Mouse (Mus musculus) forebrain, embryonic 15.5 days (tissue): ENCODE results near the gene Gpank1. TPM values are rescaled to one million over a fixed set of nuclear protein-coding genes. Genes with fewer than 3 reads are reported as not detected.

ENCODE experiments used
- ATAC-seq: fragments of 200-750 bp; cut with Nextera tagmentation; replicated peaks from 2 replicates; pipeline ENCODE4 v1.8.0; 2017; ENCODE audit warnings: mild to moderate bottlenecking, moderate TSS enrichment, moderate library complexity
- H3K27ac ChIP-seq: fragments of 300-500 bp; sonication (generic); replicated peaks from 2 replicates; pipeline ENCODE4 v1.5.1; 2015; ENCODE audit warnings: mild to moderate bottlenecking, inconsistent platforms
- H3K27me3 ChIP-seq: fragments of 300-500 bp; sonication (generic); 2 replicates; pipeline ENCODE4 v1.6.1; 2015; ENCODE audit warnings: inconsistent platforms
- H3K36me3 ChIP-seq: fragments of 300-500 bp; sonication (generic); 2 replicates; pipeline ENCODE4 v1.6.1; 2015; ENCODE audit warnings: mild to moderate bottlenecking, inconsistent platforms
- H3K4me1 ChIP-seq: fragments of 300-500 bp; sonication (generic); 2 replicates; pipeline ENCODE4 v1.6.1; 2015; ENCODE audit warnings: inconsistent platforms
- H3K4me2 ChIP-seq: fragments of 300-500 bp; sonication (generic); replicated peaks from 2 replicates; pipeline ENCODE4 v1.6.1; 2015; ENCODE audit warnings: mild to moderate bottlenecking, inconsistent platforms
- H3K4me3 ChIP-seq: fragments of 300-500 bp; sonication (generic); 2 replicates; pipeline ENCODE4 v1.5.1; 2015; ENCODE audit warnings: mild to moderate bottlenecking, inconsistent platforms
- H3K9ac ChIP-seq: fragments of 300-500 bp; sonication (generic); replicated peaks from 2 replicates; pipeline ENCODE4 v1.6.1; 2015; ENCODE audit warnings: mild to moderate bottlenecking, inconsistent platforms
- H3K9me3 ChIP-seq: fragments of 300-500 bp; sonication (generic); 2 replicates; pipeline ENCODE4 v1.6.1; 2016; ENCODE audit warnings: inconsistent platforms
- WGBS: fragments of 180-500 bp; shearing (Covaris S2); methylation state at CpG from one replicate; pipeline ENCODE4 v1.1.7; 2015; ENCODE audit warnings: mixed read lengths; 5-methylcytosine and 5-hydroxymethylcytosine counted together
- polyA plus RNA-seq: library from polyadenylated mRNA; unstranded; fragments of >200 nt; fragmentation: Nextera tagmentation; extraction: Ambion mirVana; gene quantifications from 2 replicates; pipeline ENCODE4 v1.2.1, GENCODE M21; 2015

Gpank1 gene
- polyA plus RNA-seq, 1 experiment from 2014 or later: 29.3 TPM

DNA sequence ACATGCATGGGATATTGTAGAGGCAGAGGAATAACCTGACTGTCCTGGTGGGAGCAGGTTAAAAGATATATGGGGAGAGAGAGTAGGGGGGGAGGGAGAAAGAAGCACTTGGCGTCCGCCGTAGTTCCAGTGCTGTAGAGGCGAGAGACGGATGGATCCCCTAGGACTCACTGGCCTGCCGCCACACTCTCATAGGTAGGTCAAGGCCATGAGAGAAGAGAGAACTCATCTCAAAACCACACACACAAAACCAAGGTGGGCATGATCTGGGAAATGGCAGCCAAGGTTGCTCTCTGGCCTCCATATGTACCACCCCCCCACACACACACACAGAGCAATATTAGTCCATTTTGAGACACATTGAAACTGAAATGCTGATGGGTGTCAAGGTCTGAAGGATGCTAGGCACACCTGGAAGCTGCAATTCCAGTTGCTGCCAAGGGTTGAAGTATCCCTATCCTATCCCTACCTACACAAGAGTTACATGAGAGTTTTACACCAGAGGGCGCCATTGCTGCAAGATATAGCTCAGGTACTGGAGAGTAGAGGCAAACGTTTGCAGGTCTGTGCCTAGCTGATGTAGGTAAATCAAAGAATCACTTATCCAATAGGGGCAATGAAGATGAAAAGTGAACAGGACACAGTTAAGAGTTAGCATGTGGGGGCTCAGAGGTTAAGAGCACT, 45.2 kb downstream of the Gpank1 start:
- Histone ChIP-seq H3K9ac (peak overlapping the region; percentile 57; the same call in 1 of the 2 replicates), H3K4me3 (peak overlapping the region; percentile 96), H3K36me3 (peaks cover 5% of the 10 kb centered on the region), H3K4me1 (peaks cover 31% of the 10 kb centered on the region), H3K9me3 (no peaks in the 10 kb centered on the region), H3K27me3 (no peaks in the 10 kb centered on the region), H3K4me2 (peak overlapping the region; percentile 95), H3K27ac (peak overlapping the region; percentile 99)
- ATAC-seq: no peak
- WGBS: 74% methylated on average over 8 of the region's 8 CpGs

- ATAC-seq: no peak
- WGBS: 89% methylated on average over 7 of the region's 7 CpGs
Observed at GRCm38 (mm10) chr17:35167794-35168193, 46.5 kb downstream of the Gpank1 start.

DNA sequence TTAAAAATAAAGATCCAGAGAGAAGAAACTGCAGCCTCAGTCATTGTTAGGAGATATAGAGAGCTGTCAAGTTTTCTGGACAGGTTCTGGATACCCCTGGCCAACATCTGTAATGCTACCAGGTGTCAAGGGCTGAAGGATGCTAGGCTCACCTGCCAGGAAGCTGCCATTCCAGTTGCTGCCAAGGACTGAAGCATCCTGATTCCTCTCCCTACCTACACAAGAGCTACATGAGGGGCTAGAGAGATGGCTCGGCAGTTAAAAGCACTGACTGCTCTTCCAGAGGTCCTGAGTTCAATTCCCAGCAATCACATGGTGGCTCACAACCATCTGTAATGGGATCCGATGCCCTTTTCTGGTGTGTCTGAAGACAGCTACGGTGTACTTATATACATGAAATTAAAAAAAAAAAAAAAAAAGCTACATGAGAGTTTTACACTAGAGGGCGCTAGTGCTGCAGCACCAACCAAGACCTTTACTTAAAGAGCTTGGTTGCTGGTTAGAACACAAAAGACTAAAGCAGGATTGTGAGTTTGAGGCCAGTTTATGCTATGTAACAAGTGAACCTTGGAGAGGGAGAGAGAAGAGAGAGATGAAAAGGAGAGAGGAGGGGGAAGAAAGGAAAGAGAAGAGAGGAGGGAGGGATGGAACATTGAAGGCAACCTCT, 47.4 kb downstream of the Gpank1 start:
- H3K27ac ChIP-seq: peak overlapping the region; percentile 64
- no peak overlapping the region for H3K4me3 ChIP-seq
- H3K9me3 ChIP-seq: no peaks in the 10 kb centered on the region
- no peaks in the 10 kb centered on the region for H3K36me3 ChIP-seq
- H3K27me3 ChIP-seq: no peaks in the 10 kb centered on the region
- H3K9ac ChIP-seq: no peak overlapping the region
- no peak for ATAC-seq
- 20% methylated on average over 4 of the region's 4 CpGs for WGBS
- peaks cover 10% of the 10 kb centered on the region for H3K4me1 ChIP-seq
- no peak overlapping the region for H3K4me2 ChIP-seq

More at GRCm38 (mm10) chr17:35167794-35168193, 46.5 kb downstream of the Gpank1 start:
- Histone ChIP-seq H3K9ac (no peak overlapping the region), H3K27ac (no peak overlapping the region), H3K4me2 (no peak overlapping the region), H3K36me3 (no peaks in the 10 kb centered on the region), H3K4me3 (no peak overlapping the region), H3K4me1 (peaks cover 18% of the 10 kb centered on the region), H3K27me3 (no peaks in the 10 kb centered on the region), H3K9me3 (no peaks in the 10 kb centered on the region)

GRCm38 (mm10) chr17:35172445-35173234, 51.4 kb downstream of the Gpank1 start:
- Histone ChIP-seq H3K4me3 (no peak overlapping the region), H3K27me3 (no peaks in the 10 kb centered on the region), H3K4me1 (no peaks in the 10 kb centered on the region), H3K27ac (no peak overlapping the region), H3K9ac (no peak overlapping the region), H3K9me3 (no peaks in the 10 kb centered on the region), H3K4me2 (no peak overlapping the region), H3K36me3 (no peaks in the 10 kb centered on the region)
- ATAC-seq: no peak
- 69% methylated on average over 11 of the region's 11 CpGs for WGBS

- H3K4me3 ChIP-seq: no peak overlapping the region
- no peaks in the 10 kb centered on the region for H3K27me3 ChIP-seq
- H3K4me2 ChIP-seq: no peak overlapping the region
- no peak for ATAC-seq
- H3K36me3 ChIP-seq: no peaks in the 10 kb centered on the region
- H3K9me3 ChIP-seq: no peaks in the 10 kb centered on the region
- H3K4me1 ChIP-seq: no peaks in the 10 kb centered on the region
- H3K27ac ChIP-seq: no peak overlapping the region
- 69% methylated on average over 3 of the region's 3 CpGs for WGBS
- no peak overlapping the region for H3K9ac ChIP-seq
Observed at GRCm38 (mm10) chr17:35173329-35173728, 52.1 kb downstream of the Gpank1 start.

Other genes with a start within 250 kb of the Gpank1 start
- 9.5 and 9.9 TPM in 2 replicates for gene Zbtb12, start 242.0 kb upstream of the Gpank1 start, polyA plus RNA-seq
- gene Gm20547, start 239.4 kb upstream of the Gpank1 start, polyA plus RNA-seq: 0.17 TPM in 1 of 2 replicates, not detected in the other
- 0.77 and 1.5 TPM in 2 replicates for gene C2, start 223.2 kb upstream of the Gpank1 start, polyA plus RNA-seq
- 108 and 111 TPM in 2 replicates for gene Ehmt2, start 223.0 kb upstream of the Gpank1 start, polyA plus RNA-seq
- not detected in 2 replicates for gene Slc44a4, start 207.0 kb upstream of the Gpank1 start, polyA plus RNA-seq
- gene Neu1, start 190.2 kb upstream of the Gpank1 start, polyA plus RNA-seq: 27.9 and 31.0 TPM in 2 replicates
- 0.10 and 0.17 TPM in 2 replicates for gene Hspa1b, start 162.2 kb upstream of the Gpank1 start, polyA plus RNA-seq
- gene Gm20481, start 151.5 kb upstream of the Gpank1 start, polyA plus RNA-seq: not detected in 2 replicates
- gene Hspa1a, start 149.3 kb upstream of the Gpank1 start, polyA plus RNA-seq: 3.6 and 3.7 TPM in 2 replicates
- 1.5 TPM in 2 replicates for gene Hspa1l, start 148.8 kb upstream of the Gpank1 start, polyA plus RNA-seq
- gene Lsm2, start 139.6 kb upstream of the Gpank1 start, polyA plus RNA-seq: 132 and 149 TPM in 2 replicates
- 82.9 and 88.6 TPM in 2 replicates for gene Vars, start 120.5 kb upstream of the Gpank1 start, polyA plus RNA-seq
- gene Vwa7, start 104.9 kb upstream of the Gpank1 start, polyA plus RNA-seq: 0.14 and 0.28 TPM in 2 replicates
- 5.8 and 5.9 TPM in 2 replicates for gene Sapcd1, start 93.4 kb upstream of the Gpank1 start, polyA plus RNA-seq
- gene Msh5, start 74.7 kb upstream of the Gpank1 start, polyA plus RNA-seq: 2.8 and 3.2 TPM in 2 replicates
- gene Clic1, start 71.5 kb upstream of the Gpank1 start, polyA plus RNA-seq: 98.4 and 100 TPM in 2 replicates
- gene Ddah2, start 62.4 kb upstream of the Gpank1 start, polyA plus RNA-seq: 540 and 556 TPM in 2 replicates
- gene Ly6g6c, start 56.1 kb upstream of the Gpank1 start, polyA plus RNA-seq: not detected in 2 replicates
- gene Mpig6b, start 55.3 kb upstream of the Gpank1 start, polyA plus RNA-seq: 0.15 and 0.17 TPM in 2 replicates
- 10.0 and 11.9 TPM in 2 replicates for gene Ly6g6e, start 44.6 kb upstream of the Gpank1 start, polyA plus RNA-seq
- 0.46 and 0.47 TPM in 2 replicates for gene Ly6g6d, start 43.4 kb upstream of the Gpank1 start, polyA plus RNA-seq
- 0.32 TPM in 1 of 2 replicates, not detected in the other for gene Ly6g6f, start 35.8 kb upstream of the Gpank1 start, polyA plus RNA-seq
- 93.2 and 97.4 TPM in 2 replicates for gene Abhd16a, start 32.2 kb upstream of the Gpank1 start, polyA plus RNA-seq
- not detected in 2 replicates for gene Ly6g5c, start 13.2 kb upstream of the Gpank1 start, polyA plus RNA-seq
- 1.2 and 1.3 TPM in 2 replicates for gene Ly6g5b, start 6.0 kb upstream of the Gpank1 start, polyA plus RNA-seq
- 307 and 309 TPM in 2 replicates for gene Csnk2b, start 598 bp downstream of the Gpank1 start, polyA plus RNA-seq
- 8.7 TPM in 2 replicates for gene D17H6S53E, start 4.9 kb downstream of the Gpank1 start, polyA plus RNA-seq
- 0.28 and 0.31 TPM in 2 replicates for gene Apom, start 10.6 kb downstream of the Gpank1 start, polyA plus RNA-seq
- 92.3 and 93.8 TPM in 2 replicates for gene Bag6, start 13.7 kb downstream of the Gpank1 start, polyA plus RNA-seq
- 185 and 208 TPM in 2 replicates for gene Prrc2a, start 43.4 kb downstream of the Gpank1 start, polyA plus RNA-seq
- 5.7 and 7.8 TPM in 2 replicates for gene Aif1, start 54.6 kb downstream of the Gpank1 start, polyA plus RNA-seq
- 6.2 and 6.8 TPM in 2 replicates for gene Lst1, start 67.0 kb downstream of the Gpank1 start, polyA plus RNA-seq
- gene Ltb, start 73.0 kb downstream of the Gpank1 start, polyA plus RNA-seq: 0.25 and 0.70 TPM in 2 replicates
- gene Tnf, start 80.6 kb downstream of the Gpank1 start, polyA plus RNA-seq: not detected in 2 replicates
- gene Lta, start 83.9 kb downstream of the Gpank1 start, polyA plus RNA-seq: 0.36 TPM in 1 of 2 replicates, not detected in the other
- gene Gm16181, start 99.4 kb downstream of the Gpank1 start, polyA plus RNA-seq: 0.61 and 1.1 TPM in 2 replicates
- 38.2 and 41.5 TPM in 2 replicates for gene Atp6v1g2, start 112.2 kb downstream of the Gpank1 start, polyA plus RNA-seq
- 11.7 and 12.3 TPM in 2 replicates for gene Nfkbil1, start 114.3 kb downstream of the Gpank1 start, polyA plus RNA-seq
- gene Ddx39b, start 120.3 kb downstream of the Gpank1 start, polyA plus RNA-seq: 478 and 488 TPM in 2 replicates
- gene H2-D1, start 141.3 kb downstream of the Gpank1 start, polyA plus RNA-seq: 48.1 and 50.1 TPM in 2 replicates
- 0.27 and 0.32 TPM in 2 replicates for gene H2-Q1, start 198.9 kb downstream of the Gpank1 start, polyA plus RNA-seq
- 1.1 and 1.2 TPM in 2 replicates for gene H2-Q2, start 220.8 kb downstream of the Gpank1 start, polyA plus RNA-seq